Mouse (Mus musculus) CH12.LX (cell line): ENCODE measurements around the gene Ndufa12. TPM values are rescaled to one million over a fixed set of nuclear protein-coding genes. Genes with fewer than 3 reads are reported as not detected.

Experiments used
- DNase-seq: peaks from one replicate; pipeline ENCODE4 v3.0.0-alpha.2; 2013; ENCODE audit errors: extremely low read depth
- H3K27ac ChIP-seq: 2 replicates; pipeline ENCODE4 v1.5.1; 2012; ENCODE audit warnings: low read depth, mild to moderate bottlenecking, control low read depth, moderate library complexity; ENCODE audit not compliant: insufficient read depth
- H3K27me3 ChIP-seq: replicated peaks from 2 replicates; pipeline ENCODE3; 2012; ENCODE audit warnings: inconsistent platforms
- H3K36me3 ChIP-seq, 2 experiments: replicated peaks in 1 of 2; 2 replicates each; pipeline versions ENCODE3 to v1.6.1; 2012; ENCODE audit warnings: inconsistent platforms in 1 of 2, low read length in 1 of 2, mild to moderate bottlenecking in 1 of 2, mixed read lengths in 1 of 2, moderate library complexity in 1 of 2; ENCODE audit not compliant: control insufficient read depth in 1 of 2, insufficient read depth in 1 of 2
- H3K4me1 ChIP-seq, 2 experiments: 2 replicates each; pipeline ENCODE4 v1.6.1; 2012; ENCODE audit warnings: inconsistent platforms in 1 of 2, moderate library complexity in 1 of 2; ENCODE audit not compliant: insufficient read depth in 2 of 2, control insufficient read depth in 1 of 2
- H3K4me2 ChIP-seq: 2 replicates; pipeline ENCODE4 v1.6.1; 2012; ENCODE audit warnings: low read depth, mild to moderate bottlenecking, control low read depth; ENCODE audit not compliant: poor library complexity, insufficient read depth, severe bottlenecking
- H3K4me3 ChIP-seq, 3 experiments: fragments of 150-350 bp in 1 of 3; sonication (generic) in 1 of 3; replicated peaks in 1 of 3; 2 replicates each; pipeline versions ENCODE3 to v1.5.1; 2011 to 2012; ENCODE audit warnings: low read depth in 2 of 3, low read length in 2 of 3, mild to moderate bottlenecking in 2 of 3, moderate library complexity in 2 of 3, control low read depth in 1 of 3, improper control_type of control experiment in 1 of 3, inconsistent platforms in 1 of 3, mixed read lengths in 1 of 3; ENCODE audit not compliant: poor library complexity in 1 of 3
- H3K79me2 ChIP-seq: replicated peaks from 2 replicates; pipeline ENCODE4 v1.6.1; 2012; ENCODE audit warnings: mild to moderate bottlenecking, moderate library complexity; ENCODE audit not compliant: control insufficient read depth, poor library complexity, insufficient read depth, severe bottlenecking; ENCODE audit errors: extremely low read depth
- H3K9ac ChIP-seq: 2 replicates; pipeline ENCODE4 v1.6.1; 2012; ENCODE audit warnings: low read depth, mild to moderate bottlenecking, control low read depth, moderate library complexity; ENCODE audit not compliant: insufficient read depth
- H3K9me3 ChIP-seq: replicated peaks from 2 replicates; pipeline ENCODE3; 2012; ENCODE audit warnings: low read length, inconsistent platforms, mixed read lengths
- BHLHE40 ChIP-seq: IDR thresholded peaks from 2 replicates; pipeline ENCODE4 v1.6.1; 2011; ENCODE audit warnings: mild to moderate bottlenecking, low read depth, low read length, improper control_type of control experiment
- CHD2 ChIP-seq: IDR thresholded peaks from 2 replicates; pipeline ENCODE4 v1.6.1; 2011; ENCODE audit warnings: low read length, improper control_type of control experiment
- CTCF ChIP-seq, 2 experiments: IDR thresholded peaks in 1 of 2; conservative IDR thresholded peaks in 1 of 2; 2 replicates each; pipeline ENCODE4 v1.5.1; 2011 to 2012; ENCODE audit warnings: low read depth in 2 of 2, low read length in 2 of 2, improper control_type of control experiment in 1 of 2, inconsistent platforms in 1 of 2, mild to moderate bottlenecking in 1 of 2, moderate library complexity in 1 of 2
- ETS1 ChIP-seq: conservative IDR thresholded peaks from 2 replicates; pipeline ENCODE4 v1.6.1; 2012; ENCODE audit warnings: low read depth, mild to moderate bottlenecking, inconsistent platforms, low read length, improper control_type of control experiment, moderate library complexity
- HCFC1 ChIP-seq: IDR thresholded peaks from 2 replicates; pipeline ENCODE4 v1.6.1; 2012; ENCODE audit warnings: low read depth, mild to moderate bottlenecking, inconsistent platforms, low read length, improper control_type of control experiment
- IRF4 ChIP-seq: IDR thresholded peaks from 2 replicates; pipeline ENCODE4 v1.6.1; 2014; ENCODE audit warnings: low read depth, mild to moderate bottlenecking, inconsistent platforms, low read length, improper control_type of control experiment
- KAT2A ChIP-seq: IDR thresholded peaks from 2 replicates; pipeline ENCODE4 v1.6.1; 2012; ENCODE audit warnings: low read length, improper control_type of control experiment, inconsistent platforms; ENCODE audit not compliant: insufficient replicate concordance
- MAFK ChIP-seq: IDR thresholded peaks from 2 replicates; pipeline ENCODE4 v1.6.1; 2011; ENCODE audit warnings: low read length, improper control_type of control experiment; ENCODE audit not compliant: insufficient replicate concordance
- MAX ChIP-seq: IDR thresholded peaks from 2 replicates; pipeline ENCODE4 v1.6.1; 2011; ENCODE audit warnings: low read length, improper control_type of control experiment
- MXI1 ChIP-seq: IDR thresholded peaks from 2 replicates; pipeline ENCODE4 v1.6.1; 2011; ENCODE audit warnings: mild to moderate bottlenecking, low read depth, low read length, improper control_type of control experiment
- MYC ChIP-seq: IDR thresholded peaks from 2 replicates; pipeline ENCODE4 v1.6.1; 2011; ENCODE audit warnings: low read depth, mild to moderate bottlenecking, improper control_type of control experiment, low read length
- NELFE ChIP-seq: IDR thresholded peaks from 2 replicates; pipeline ENCODE4 v1.6.1; 2011; ENCODE audit warnings: low read depth, low read length, improper control_type of control experiment
- NRF1 ChIP-seq: IDR thresholded peaks from 2 replicates; pipeline ENCODE4 v1.6.1; 2014; ENCODE audit warnings: low read depth, mild to moderate bottlenecking, inconsistent platforms, low read length, improper control_type of control experiment, moderate library complexity
- PAX5 ChIP-seq: IDR thresholded peaks from 2 replicates; pipeline ENCODE4 v1.6.1; 2012; ENCODE audit warnings: low read length, inconsistent platforms, mixed read lengths
- POLR2A ChIP-seq: IDR thresholded peaks from 2 replicates; pipeline ENCODE4 v1.6.1; 2011; ENCODE audit warnings: low read depth, mild to moderate bottlenecking, improper control_type of control experiment, low read length
- RAD21 ChIP-seq: IDR thresholded peaks from 2 replicates; pipeline ENCODE4 v1.6.1; 2011; ENCODE audit warnings: low read depth, mild to moderate bottlenecking, low read length, improper control_type of control experiment, moderate library complexity
- SIN3A ChIP-seq: IDR thresholded peaks from 2 replicates; pipeline ENCODE4 v1.6.1; 2012; ENCODE audit warnings: low read length, improper control_type of control experiment, inconsistent platforms
- SMC3 ChIP-seq: IDR thresholded peaks from 2 replicates; pipeline ENCODE4 v1.6.1; 2011; ENCODE audit warnings: low read depth, low read length, improper control_type of control experiment
- TBP ChIP-seq: conservative IDR thresholded peaks from 2 replicates; pipeline ENCODE4 v1.6.1; 2011; ENCODE audit warnings: low read depth, low read length, improper control_type of control experiment
- USF2 ChIP-seq: conservative IDR thresholded peaks from 2 replicates; pipeline ENCODE4 v1.6.1; 2011; ENCODE audit warnings: low read depth, low read length, improper control_type of control experiment
- ZC3H11A ChIP-seq: IDR thresholded peaks from 2 replicates; pipeline ENCODE4 v1.6.1; 2012; ENCODE audit warnings: low read depth, mild to moderate bottlenecking, inconsistent platforms, low read length, improper control_type of control experiment
- ZKSCAN1 ChIP-seq: IDR thresholded peaks from 2 replicates; pipeline ENCODE4 v1.6.1; 2012; ENCODE audit warnings: low read depth, inconsistent platforms, low read length, improper control_type of control experiment, borderline replicate concordance
- ZMIZ1 ChIP-seq: IDR thresholded peaks from 2 replicates; pipeline ENCODE4 v1.6.1; 2012; ENCODE audit warnings: low read depth, mild to moderate bottlenecking, inconsistent platforms, low read length, improper control_type of control experiment
- dilution Hi-C: fragments of 300-500 bp; cut with MboI; formaldehyde crosslinking; loops from 2 replicates; pipeline ENCODE4 v1.14.3; 2020; ENCODE audit warnings: low sequenced_read_pairs; ENCODE audit not compliant: extremely low pct_unique_long_range_greater_than_20kb, extremely low pct_ligation_motif_present
- in situ Hi-C: fragments of 300-500 bp; cut with MboI; formaldehyde crosslinking; loops from 3 replicates; pipeline ENCODE4 v1.14.3; 2019; ENCODE audit warnings: low sequenced_read_pairs, low pct_ligation_motif_present, low pct_unique_long_range_greater_than_20kb, mixed read lengths
- polyA plus RNA-seq: library from polyadenylated mRNA; unstranded; fragments of >175 nt; gene quantifications from 2 replicates; pipeline ENCODE4 v1.2.1, GENCODE M21; 2012; ENCODE audit warnings: low read depth; ENCODE audit not compliant: insufficient read length
- total RNA-seq, 2 experiments: library from RNA; depleted of rRNA; stranded (reverse); fragments of 300-350 nt in 1 of 2; fragments of >200 nt in 1 of 2; gene quantifications; 2 replicates each; pipeline ENCODE4 v1.2.3; 2012 to 2014

Gene Ndufa12
- total and polyA plus RNA-seq, 3 experiments: 215 to 367 (median 340) TPM

GRCm38 (mm10) chr10:94225026-94225750, 26.7 kb downstream of the Ndufa12 start:
- peak; percentile 65 for TF ChIP-seq RAD21
- peak; percentile 82 for TF ChIP-seq SMC3
- peak; percentile 27; the same call in 1 of the 2 replicates for TF ChIP-seq ZC3H11A
- no peak for TF ChIP-seq HCFC1
- TF ChIP-seq POLR2A: no peak
- TF ChIP-seq CTCF (conservative IDR thresholded peaks at IDR 0.05 in 1 of 2, IDR thresholded peaks at IDR 0.05 in 1 of 2; ENCODE audit: low read depth in 2 of 2, low read length in 2 of 2): peak in 1 of 2 experiments; percentile 65; a peak in 3 of 4 replicates
- dilution Hi-C loops: no loop called here

GRCm38 (mm10) chr10:94230172-94230981, 31.9 kb downstream of the Ndufa12 start:
- Histone ChIP-seq H3K9me3 (no peaks in the 10 kb centered on the region), H3K27me3 (no peaks in the 10 kb centered on the region), H3K4me1 (no peaks in the 10 kb centered on the region), H3K27ac (no peak overlapping the region), H3K4me2 (no peak overlapping the region), H3K4me3 (no peak overlapping the region), H3K9ac (no peak overlapping the region), H3K36me3 (no peaks in the 10 kb centered on the region), H3K79me2 (no peaks in the 10 kb centered on the region)
- DNase-seq: no peak
- TF ChIP-seq SMC3: no peak
- in situ Hi-C loops: loop anchor here (10.0 kb wide), 1 partner anchor 164 kb away; no protein-coding TSS in a partner anchor
- dilution Hi-C loops: no loop called here

More at GRCm38 (mm10) chr10:94225026-94225750, 26.7 kb downstream of the Ndufa12 start:
- H3K9ac ChIP-seq: no peak overlapping the region
- H3K27ac ChIP-seq: no peak overlapping the region
- H3K79me2 ChIP-seq: no peaks in the 10 kb centered on the region
- in situ Hi-C loops: loop anchor here (10.0 kb wide), 1 partner anchor 380 kb away; no protein-coding TSS in a partner anchor
- H3K4me2 ChIP-seq: no peak overlapping the region
- no peaks in the 10 kb centered on the region for H3K9me3 ChIP-seq
- no peak overlapping the region for H3K4me3 ChIP-seq
- no peaks in the 10 kb centered on the region for H3K4me1 ChIP-seq
- H3K27me3 ChIP-seq: no peaks in the 10 kb centered on the region
- DNase-seq: peak; percentile 54
- peaks cover 2 to 24% of the 10 kb centered on the region in 2 experiments for H3K36me3 ChIP-seq

GRCm38 (mm10) chr10:94231025-94231424, 32.5 kb downstream of the Ndufa12 start:
- Histone ChIP-seq H3K27me3 (no peaks in the 10 kb centered on the region), H3K9ac (no peak overlapping the region), H3K4me1 (no peaks in the 10 kb centered on the region), H3K79me2 (no peaks in the 10 kb centered on the region), H3K4me3 (no peak overlapping the region), H3K9me3 (no peaks in the 10 kb centered on the region), H3K36me3 (no peaks in the 10 kb centered on the region)
- DNase-seq: no peak
- dilution Hi-C loops: no loop called here
- TF ChIP-seq NELFE (no peak), MAFK (no peak), ETS1 (no peak), USF2 (no peak), TBP (no peak), MYC (no peak), PAX5 (no peak), ZC3H11A (no peak), KAT2A (no peak), MXI1 (no peak), BHLHE40 (no peak), NRF1 (no peak), MAX (no peak), IRF4 (no peak), ZKSCAN1 (no peak), ZMIZ1 (no peak), SIN3A (no peak), CHD2 (no peak)
- TF ChIP-seq, all 38 proteins: peak for 0
- no peak overlapping the region for H3K27ac ChIP-seq
- in situ Hi-C loops: loop anchor here (10.0 kb wide), 1 partner anchor 164 kb away; no protein-coding TSS in a partner anchor
- H3K4me2 ChIP-seq: no peak overlapping the region
